Mouse (Mus musculus) kidney, postnatal 0 days (tissue): ENCODE results near the gene Ch25h. TPM values are rescaled to one million over a fixed set of nuclear protein-coding genes. Genes with fewer than 3 reads are reported as not detected.

Source experiments
- ATAC-seq: fragments of 200-750 bp; cut with Nextera tagmentation; replicated peaks from 2 replicates; pipeline ENCODE4 v1.8.0; 2017; ENCODE audit warnings: low read depth, moderate number of reproducible peaks, moderate TSS enrichment, moderate library complexity; ENCODE audit not compliant: low FRiP score
- DNase-seq: peaks from one replicate; pipeline ENCODE4 v3.0.0-alpha.2; 2016; ENCODE audit warnings: low spot score
- H3K27ac ChIP-seq: fragments of 300-500 bp; sonication (generic); 2 replicates; pipeline ENCODE4 v1.5.1; 2014; ENCODE audit warnings: mild to moderate bottlenecking
- H3K27me3 ChIP-seq: fragments of 300-500 bp; sonication (generic); 2 replicates; pipeline ENCODE4 v1.6.1; 2014; ENCODE audit warnings: low read length, mixed read lengths; ENCODE audit not compliant: insufficient read depth
- H3K36me3 ChIP-seq: fragments of 300-500 bp; sonication (generic); 2 replicates; pipeline ENCODE4 v1.6.1; 2014; ENCODE audit warnings: low read length, mixed read lengths; ENCODE audit not compliant: insufficient read depth
- H3K4me1 ChIP-seq: fragments of 300-500 bp; sonication (generic); replicated peaks from 2 replicates; pipeline ENCODE4 v1.6.1; 2014; ENCODE audit warnings: antibody characterized with exemption, low read length, mixed read lengths; ENCODE audit not compliant: insufficient read depth
- H3K4me2 ChIP-seq: fragments of 300-500 bp; sonication (generic); 2 replicates; pipeline ENCODE4 v1.6.1; 2014; ENCODE audit warnings: mild to moderate bottlenecking, low read length, moderate library complexity, mixed read lengths
- H3K4me3 ChIP-seq: fragments of 300-500 bp; sonication (generic); replicated peaks from 2 replicates; pipeline ENCODE4 v1.5.1; 2014; ENCODE audit warnings: low read depth, low read length
- H3K9ac ChIP-seq: fragments of 300-500 bp; sonication (generic); 2 replicates; pipeline ENCODE4 v1.6.1; 2014; ENCODE audit warnings: low read depth, low read length
- H3K9me3 ChIP-seq: fragments of 300-500 bp; sonication (generic); replicated peaks from 2 replicates; pipeline ENCODE4 v1.6.1; 2016; ENCODE audit warnings: low read length, inconsistent platforms, mixed read lengths
- CTCF ChIP-seq: IDR thresholded peaks from 2 replicates; pipeline ENCODE4 v1.5.1; 2016; ENCODE audit warnings: antibody characterized with exemption, low read depth, mild to moderate bottlenecking, moderate library complexity
- WGBS: fragments of 180-500 bp; shearing (Covaris S2); extraction: QIAGEN DNeasy Blood & Tissue Kit; methylation state at CpG from one replicate; pipeline ENCODE4 v1.1.7; 2014; 5-methylcytosine and 5-hydroxymethylcytosine counted together
- polyA plus RNA-seq: library from polyadenylated mRNA; unstranded; fragments of >200 nt; fragmentation: Nextera tagmentation; extraction: Ambion mirVana; gene quantifications from 2 replicates; pipeline ENCODE4 v1.2.1, GENCODE M21; 2015

Ch25h gene
- polyA plus RNA-seq, 1 experiment from 2014 or later: 3.4 TPM

DNA sequence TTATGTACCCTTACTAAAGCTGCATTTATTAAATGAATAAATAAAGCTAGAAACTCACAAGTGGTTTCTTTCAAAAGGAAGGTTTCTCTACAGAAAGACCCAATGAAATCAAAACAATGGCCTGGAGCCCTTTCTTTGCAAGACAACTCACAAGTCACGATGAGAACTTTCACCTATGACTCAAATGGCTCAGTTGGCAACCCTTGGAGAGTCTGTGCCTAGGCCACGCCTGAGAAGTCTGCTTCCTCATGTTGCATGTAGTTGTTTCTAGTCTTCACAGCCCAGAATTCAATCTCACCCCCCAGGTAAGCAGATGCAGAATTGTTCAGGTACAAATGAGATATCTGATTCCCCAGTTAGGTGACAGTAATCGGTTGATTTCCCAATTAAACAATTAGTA lies 44.7 kb upstream of the Ch25h start:
- Histone ChIP-seq H3K4me2 (no peak overlapping the region), H3K36me3 (peaks cover 5% of the 10 kb centered on the region; the same call in 1 of the 2 replicates), H3K4me1 (no peaks in the 10 kb centered on the region), H3K9me3 (no peaks in the 10 kb centered on the region), H3K9ac (no peak overlapping the region), H3K27me3 (no peaks in the 10 kb centered on the region), H3K27ac (no peak overlapping the region), H3K4me3 (no peak overlapping the region)
- ATAC-seq: no peak
- TF ChIP-seq CTCF: no peak
- DNase-seq: no peak
- 91% methylated on average over 3 of the region's 3 CpGs for whole genome bisulfite sequencing

DNA sequence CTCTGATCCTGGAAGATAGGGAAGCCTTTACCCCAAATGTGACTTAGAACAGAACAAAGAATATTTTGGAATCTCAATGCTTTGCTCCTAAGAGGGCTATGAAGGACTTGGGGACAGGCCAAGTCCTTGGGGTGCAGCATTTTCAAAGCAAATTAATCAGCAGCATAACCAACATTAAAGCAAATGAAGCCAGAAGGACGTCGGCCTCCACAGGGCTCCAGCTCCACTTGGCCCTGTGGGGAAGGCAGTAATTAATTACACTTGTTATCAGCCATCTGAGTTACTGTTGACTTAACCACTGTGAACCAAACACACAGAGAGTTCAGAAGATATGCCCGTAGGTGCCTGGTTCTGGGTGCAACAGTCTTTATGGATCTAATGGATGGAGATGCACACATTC lies 43.8 kb upstream of the Ch25h start:
- DNase-seq (no peak), ATAC-seq (no peak)
- Histone ChIP-seq H3K9me3 (no peaks in the 10 kb centered on the region), H3K36me3 (peaks cover 5% of the 10 kb centered on the region; the same call in 1 of the 2 replicates), H3K27me3 (no peaks in the 10 kb centered on the region), H3K4me2 (no peak overlapping the region), H3K4me1 (no peaks in the 10 kb centered on the region), H3K4me3 (no peak overlapping the region), H3K9ac (no peak overlapping the region), H3K27ac (no peak overlapping the region)
- WGBS: 56% methylated on average over 3 of the region's 3 CpGs
- no peak for TF ChIP-seq CTCF

DNA sequence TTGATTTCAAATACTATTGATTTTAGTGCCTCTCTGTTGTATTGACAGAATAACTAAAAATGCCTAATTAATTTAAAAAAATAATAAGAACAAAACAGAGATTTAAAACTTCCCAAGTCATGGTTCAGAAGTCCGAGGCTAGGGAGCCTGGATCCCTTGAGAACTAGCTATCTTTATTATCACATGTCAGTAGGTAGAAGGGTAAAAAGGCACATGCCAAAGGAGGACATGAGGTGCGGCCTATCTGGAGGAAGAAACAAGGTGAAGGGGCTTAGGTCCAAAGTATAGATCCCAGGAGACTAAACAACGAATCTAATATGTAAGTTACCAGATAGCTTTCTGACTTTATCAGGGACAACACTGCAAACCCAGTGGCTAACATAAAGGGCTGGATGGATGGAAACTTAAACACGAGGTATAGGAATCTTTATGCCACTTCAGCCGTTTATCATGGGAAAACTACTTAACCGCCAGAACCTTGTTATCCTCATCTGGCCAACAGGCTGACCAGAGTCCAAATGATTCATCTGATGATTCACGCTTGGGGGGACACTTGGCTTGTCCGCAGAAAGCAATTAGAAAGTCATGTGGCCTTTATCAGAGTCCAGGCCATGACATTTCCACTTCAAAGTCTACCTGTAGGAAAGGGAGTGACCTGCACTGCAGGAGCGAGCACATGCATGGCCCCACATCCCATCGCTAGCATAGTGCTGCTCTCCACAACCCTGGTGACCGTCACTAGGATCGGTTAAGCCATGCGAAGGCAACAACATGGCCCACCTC lies 43.0 kb upstream of the Ch25h start:
- H3K4me2 ChIP-seq: no peak overlapping the region
- no peaks in the 10 kb centered on the region for H3K4me1 ChIP-seq
- ATAC-seq: peak; percentile 79
- TF ChIP-seq CTCF: no peak
- no peaks in the 10 kb centered on the region for H3K9me3 ChIP-seq
- H3K27ac ChIP-seq: no peak overlapping the region
- peaks cover 5% of the 10 kb centered on the region; the same call in 1 of the 2 replicates for H3K36me3 ChIP-seq
- no peak overlapping the region for H3K9ac ChIP-seq
- no peaks in the 10 kb centered on the region for H3K27me3 ChIP-seq
- no peak for DNase-seq
- no peak overlapping the region for H3K4me3 ChIP-seq
- WGBS: 86% methylated on average over 13 of the region's 13 CpGs

DNA sequence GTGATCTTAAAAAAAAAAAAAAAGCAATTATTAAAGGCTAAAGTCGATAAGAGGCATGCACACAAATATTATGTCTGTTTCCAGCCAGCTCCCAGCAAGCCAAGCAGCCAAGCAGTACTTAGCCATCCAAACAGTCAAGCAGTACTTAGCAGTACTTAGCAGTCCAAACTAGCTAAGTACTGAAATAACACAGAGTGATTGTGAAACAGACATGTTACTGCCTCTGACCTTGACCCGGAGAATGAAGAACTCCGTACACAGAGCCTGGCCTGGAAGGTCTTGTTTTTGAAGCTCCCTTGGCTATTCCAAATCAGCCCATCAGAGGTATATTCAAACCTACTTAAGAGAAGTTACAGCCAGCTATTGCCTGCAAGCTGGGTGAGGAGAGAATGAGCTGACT lies 42.2 kb upstream of the Ch25h start:
- TF ChIP-seq CTCF: no peak
- no peak for ATAC-seq
- Histone ChIP-seq H3K27me3 (no peaks in the 10 kb centered on the region), H3K36me3 (peaks cover 5% of the 10 kb centered on the region; the same call in 1 of the 2 replicates), H3K4me3 (no peak overlapping the region), H3K9ac (no peak overlapping the region), H3K4me2 (no peak overlapping the region), H3K4me1 (no peaks in the 10 kb centered on the region), H3K9me3 (no peaks in the 10 kb centered on the region), H3K27ac (no peak overlapping the region)
- no peak for DNase-seq
- 84% methylated on average over 3 of the region's 3 CpGs for WGBS

DNA sequence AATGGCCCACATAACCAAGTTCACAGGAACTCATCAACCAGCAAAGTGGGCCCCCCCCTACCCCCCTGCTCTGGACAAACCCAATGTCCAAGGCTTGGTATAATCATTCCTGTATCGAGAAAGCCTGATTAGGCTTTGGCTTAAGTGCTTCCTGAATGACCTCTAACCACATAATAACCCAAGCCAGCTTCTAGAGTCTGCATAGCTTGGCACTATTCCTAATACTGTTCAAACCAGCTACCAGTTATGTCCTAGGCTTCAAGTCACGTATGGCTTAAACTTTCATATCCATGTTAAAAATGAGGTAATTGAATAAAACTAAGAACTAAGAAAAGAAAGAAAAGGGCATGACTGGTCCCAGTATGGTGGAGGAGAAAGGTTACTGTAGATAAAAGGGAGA lies 41.4 kb upstream of the Ch25h start:
- Histone ChIP-seq H3K9ac (no peak overlapping the region), H3K27ac (no peak overlapping the region), H3K27me3 (no peaks in the 10 kb centered on the region), H3K4me2 (no peak overlapping the region), H3K4me1 (no peaks in the 10 kb centered on the region), H3K36me3 (peaks cover 5% of the 10 kb centered on the region; the same call in 1 of the 2 replicates), H3K4me3 (no peak overlapping the region), H3K9me3 (no peaks in the 10 kb centered on the region)
- no peak for TF ChIP-seq CTCF
- no peak for ATAC-seq
- DNase-seq: no peak
- WGBS: 82% methylated on average over 2 of the region's 2 CpGs

DNA sequence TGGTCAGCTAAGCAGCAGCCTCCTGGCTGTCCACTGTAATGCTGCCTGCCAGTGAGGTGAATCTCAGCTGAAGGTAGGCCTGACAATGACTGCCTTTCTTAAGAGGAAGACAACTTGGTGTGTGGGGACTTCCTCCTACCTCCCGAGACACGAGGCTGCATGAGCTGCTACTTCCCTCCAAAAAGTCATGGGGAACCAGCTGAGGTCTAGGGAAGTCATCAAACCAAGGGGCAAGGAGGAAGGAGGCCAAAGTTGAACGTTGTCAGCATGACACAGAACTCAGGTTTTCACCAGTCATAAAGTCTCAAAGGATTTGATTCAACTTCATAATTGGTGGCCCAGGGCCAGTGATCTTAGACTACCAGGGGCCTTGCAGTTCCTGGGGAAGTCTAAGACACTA lies 40.7 kb upstream of the Ch25h start:
- ATAC-seq: no peak
- Histone ChIP-seq H3K9me3 (no peaks in the 10 kb centered on the region), H3K9ac (no peak overlapping the region), H3K27me3 (no peaks in the 10 kb centered on the region), H3K4me2 (no peak overlapping the region), H3K27ac (no peak overlapping the region), H3K4me3 (no peak overlapping the region), H3K36me3 (peaks cover 5% of the 10 kb centered on the region; the same call in 1 of the 2 replicates), H3K4me1 (no peaks in the 10 kb centered on the region)
- WGBS: 81% methylated on average over 3 of the region's 3 CpGs
- no peak for TF ChIP-seq CTCF
- no peak for DNase-seq
